Mouse (Mus musculus) lung, postnatal 14 days (tissue): Measurements from ENCODE around the gene Rabepk.
A peak's percentile ranks its signal among the peaks of the same experiment; 100 is the strongest.
"Not testable (repeated sequence)": the region's sequence is repeated elsewhere in the genome, so short reads cannot be mapped to it uniquely, and the experiment has no call there.

Experiments
- DNase-seq: peaks from one replicate; pipeline ENCODE4 v3.0.0; 2021

The Rabepk gene

DNA sequence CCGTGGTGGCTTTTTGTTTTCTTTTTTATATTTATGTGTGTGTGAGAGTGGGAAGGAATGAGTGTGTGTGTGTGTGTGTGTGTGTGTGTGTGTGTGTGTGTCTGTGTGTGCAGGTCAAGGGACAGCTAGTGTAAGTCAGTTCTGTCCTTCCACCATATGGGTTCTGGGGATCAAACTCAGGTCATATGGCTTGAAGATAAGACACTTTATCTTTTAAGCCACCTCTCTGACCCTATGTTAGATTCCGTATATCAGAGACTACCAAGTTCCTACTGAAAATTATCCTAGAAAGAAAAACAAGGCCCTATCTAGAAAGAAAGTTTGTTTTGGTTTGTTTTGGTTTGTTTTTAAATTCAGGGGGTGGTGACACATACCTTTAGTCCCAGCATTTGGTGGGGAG, 37.5 kb downstream of the Rabepk start:
- no peak for DNase-seq

DNA sequence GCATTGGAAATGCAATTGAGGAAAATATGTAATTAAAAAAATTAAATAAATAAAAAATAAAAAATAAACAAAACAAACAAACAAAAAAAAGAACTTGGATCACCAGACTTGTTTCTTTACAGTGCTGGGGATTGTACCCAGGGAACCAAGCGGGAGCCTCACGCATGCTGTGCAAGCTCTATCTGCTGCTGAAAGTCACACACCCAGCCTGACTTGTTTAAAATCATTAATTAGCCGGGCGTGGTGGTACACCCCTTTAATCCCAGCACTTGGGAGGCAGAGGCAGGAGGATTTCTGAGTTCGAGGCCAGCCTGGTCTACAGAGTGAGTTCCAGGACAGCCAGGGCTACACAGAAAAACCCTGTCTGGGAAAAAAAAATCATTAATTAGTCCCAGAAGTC, 38.4 kb downstream of the Rabepk start:
- DNase-seq, result not testable (repeated sequence)

GRCm38 (mm10) chr2:34757341-34757740, 42.4 kb downstream of the Rabepk start:
- DNase-seq, result no peak

- DNase-seq, result peak; percentile 20
These were observed 45.0 kb downstream of the Rabepk start, which contains the start of gene Gapvd1 for GRCm38 (mm10) chr2:34754551-34755358. Gene Gapvd1 (minus strand): TSS chr2:34755232.

- DNase-seq, result peak; percentile 89
These were observed 45.7 kb downstream of the Rabepk start for GRCm38 (mm10) chr2:34753811-34754550.

DNA sequence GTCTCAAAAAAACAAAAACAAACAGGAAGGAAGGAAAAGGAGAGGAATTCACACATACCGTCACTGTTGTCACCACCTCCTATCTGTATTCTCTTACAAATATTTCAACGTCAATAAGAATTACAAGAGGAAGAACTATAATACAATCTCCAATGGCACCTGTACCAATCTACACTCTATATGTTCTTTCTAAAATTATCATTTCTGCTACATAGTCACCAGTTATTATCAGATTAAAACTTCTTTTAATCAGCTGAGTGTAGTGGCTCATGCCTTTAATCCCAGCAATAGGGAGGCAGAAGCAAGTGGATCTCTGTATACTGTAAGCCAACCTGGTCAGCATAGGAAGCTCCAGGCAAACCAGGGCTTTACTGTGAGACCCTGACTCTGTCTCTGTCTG, 49.5 kb downstream of the Rabepk start:
- no peak for DNase-seq

- DNase-seq, result no peak
These were observed 51.2 kb downstream of the Rabepk start for GRCm38 (mm10) chr2:34748479-34748878.

DNA sequence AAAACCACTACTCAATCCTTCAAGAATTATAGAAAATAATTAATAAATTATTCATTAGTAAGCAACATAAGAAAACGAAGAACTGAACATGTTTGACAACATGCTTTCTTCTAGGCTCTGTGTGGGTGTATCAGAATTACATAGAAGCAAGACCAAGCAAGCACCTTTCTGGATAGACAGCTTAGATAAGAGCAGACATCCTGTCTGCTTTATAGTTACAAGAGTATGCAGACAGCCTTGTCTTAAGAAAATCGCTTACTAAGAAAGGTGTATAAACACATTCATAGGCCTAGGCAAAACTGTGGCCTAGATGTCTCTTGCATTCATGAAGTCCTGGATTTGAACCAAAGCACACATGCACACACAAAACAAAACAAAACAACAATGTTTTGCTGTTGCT, 54.0 kb downstream of the Rabepk start:
- DNase-seq, result no peak

- no peak for DNase-seq
These were observed 55.2 kb downstream of the Rabepk start for GRCm38 (mm10) chr2:34744476-34744875.

- no peak for DNase-seq
These were observed 57.0 kb downstream of the Rabepk start for GRCm38 (mm10) chr2:34742675-34743074.

- no peak for DNase-seq
These were observed 58.1 kb downstream of the Rabepk start for GRCm38 (mm10) chr2:34741390-34742159.

GRCm38 (mm10) chr2:34739684-34740391, 59.9 kb downstream of the Rabepk start:
- DNase-seq, result no peak

DNA sequence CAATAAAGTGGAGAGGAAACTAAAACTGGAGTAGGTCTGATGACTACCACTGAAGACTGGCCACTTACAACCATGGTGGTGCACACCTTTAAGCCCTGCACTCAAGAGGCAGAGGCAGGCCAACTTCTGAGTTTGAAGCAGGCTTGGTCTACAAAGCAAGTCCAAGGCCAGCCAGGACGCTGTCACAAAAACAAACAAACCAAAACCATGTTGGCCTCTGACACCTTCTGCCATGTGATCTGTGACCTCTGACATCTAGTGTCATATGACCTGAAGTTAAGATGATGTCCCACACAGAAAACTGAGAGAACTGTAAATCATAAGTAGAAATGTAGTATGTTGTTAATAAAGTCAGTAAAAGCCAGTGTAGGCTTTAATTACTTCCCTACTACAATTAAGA, 61.8 kb downstream of the Rabepk start:
- DNase-seq, result no peak

- DNase-seq, result no peak
These were observed 63.1 kb downstream of the Rabepk start for GRCm38 (mm10) chr2:34736626-34737025.
